Mouse (Mus musculus): ENCODE measurements at regions not wholly inside any gene's neighbourhood (a gene's known extent, or its start where the extent isn't known, plus 50 kb on each side); places are given as distances from the start of the nearest gene placed in this dataset.

DNA sequence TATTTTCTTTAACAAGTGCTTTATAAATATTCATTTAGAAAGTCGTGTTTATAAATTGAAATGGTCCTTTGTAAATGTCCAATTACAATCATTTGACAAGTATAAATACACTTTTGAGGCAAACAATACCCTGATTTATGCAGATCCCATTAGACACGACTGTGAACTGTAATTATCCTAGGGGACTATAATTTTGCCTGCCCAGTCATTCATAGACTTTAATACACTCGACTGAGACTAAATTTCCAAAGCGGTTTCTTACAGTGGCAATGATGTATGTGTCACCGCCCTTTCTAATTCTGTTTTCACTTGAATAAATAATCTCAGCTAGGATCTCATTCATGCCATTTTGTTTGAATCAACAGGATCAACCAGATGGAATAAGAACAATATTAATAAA is 952.7 kb downstream of the Pcdh18 start:
- TF ChIP-seq CTCF (IDR thresholded peaks at IDR 0.05; ENCODE audit: low read depth, low read length) (no peak), GATA1 (IDR thresholded peaks at IDR 0.05; ENCODE audit: borderline replicate concordance, low read length) (no peak), TAL1 (conservative IDR thresholded peaks at IDR 0.05; ENCODE audit: low read depth, low read length) (no peak), GATA2 (IDR thresholded peaks at IDR 0.05; ENCODE audit: borderline replicate concordance, low read depth, low read length) (no peak)
